Mouse (Mus musculus): ENCODE results near the gene Bcl2l12.

The Bcl2l12 gene

GRCm38 (mm10) chr7:45017242-45018061 is 18.9 kb upstream of the Bcl2l12 start, which contains the start of gene Rras:
Gene Rras (plus strand): TSS chr7:45017961.
- ATAC-seq (ENCODE audit: low TSS enrichment): peak; percentile 76

GRCm38 (mm10) chr7:45016761-45017160 is 18.2 kb upstream of the Bcl2l12 start:
- no peak for ATAC-seq (ENCODE audit: low TSS enrichment)

GRCm38 (mm10) chr7:45015957-45016612 is 17.6 kb upstream of the Bcl2l12 start, which contains the start of gene Scaf1:
Gene Scaf1 (minus strand): TSS chr7:45016363.
- ATAC-seq (ENCODE audit: low TSS enrichment): peak; percentile 64

GRCm38 (mm10) chr7:45015344-45015956 is 16.9 kb upstream of the Bcl2l12 start:
- no peak for ATAC-seq (ENCODE audit: low TSS enrichment)

GRCm38 (mm10) chr7:45014096-45014451 is 15.6 kb upstream of the Bcl2l12 start:
- ATAC-seq (ENCODE audit: low TSS enrichment): no peak

GRCm38 (mm10) chr7:45013366-45014095 is 15.0 kb upstream of the Bcl2l12 start:
- ATAC-seq (ENCODE audit: low TSS enrichment): no peak

DNA sequence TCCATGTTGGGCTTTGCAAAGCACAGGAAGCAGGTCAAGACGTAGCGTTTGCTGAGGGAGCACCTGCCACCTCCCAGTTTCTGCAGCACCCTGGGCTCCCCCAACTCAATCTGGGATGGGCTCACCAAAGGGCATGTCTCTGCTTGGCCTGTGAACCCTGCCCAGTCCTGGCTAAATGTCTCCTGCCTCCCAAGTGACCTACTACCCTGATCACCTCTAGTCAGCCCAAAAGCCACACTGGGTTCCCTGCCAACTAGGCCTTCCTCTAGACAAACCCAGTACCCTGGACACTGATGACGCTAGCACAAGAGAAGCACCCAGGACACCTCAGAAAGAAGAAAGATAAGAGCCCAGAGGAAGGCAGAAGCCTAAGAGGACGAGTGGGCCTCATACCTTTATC is 14.3 kb upstream of the Bcl2l12 start:
- no peak for ATAC-seq (ENCODE audit: low TSS enrichment)

GRCm38 (mm10) chr7:45012011-45012410 is 13.5 kb upstream of the Bcl2l12 start:
- no peak for ATAC-seq (ENCODE audit: low TSS enrichment)

- no peak for ATAC-seq (ENCODE audit: low TSS enrichment)
Measured at GRCm38 (mm10) chr7:45008411-45008810, 9.9 kb upstream of the Bcl2l12 start.

- no peak for ATAC-seq (ENCODE audit: low TSS enrichment)
Measured at GRCm38 (mm10) chr7:45007846-45008245, 9.3 kb upstream of the Bcl2l12 start.

DNA sequence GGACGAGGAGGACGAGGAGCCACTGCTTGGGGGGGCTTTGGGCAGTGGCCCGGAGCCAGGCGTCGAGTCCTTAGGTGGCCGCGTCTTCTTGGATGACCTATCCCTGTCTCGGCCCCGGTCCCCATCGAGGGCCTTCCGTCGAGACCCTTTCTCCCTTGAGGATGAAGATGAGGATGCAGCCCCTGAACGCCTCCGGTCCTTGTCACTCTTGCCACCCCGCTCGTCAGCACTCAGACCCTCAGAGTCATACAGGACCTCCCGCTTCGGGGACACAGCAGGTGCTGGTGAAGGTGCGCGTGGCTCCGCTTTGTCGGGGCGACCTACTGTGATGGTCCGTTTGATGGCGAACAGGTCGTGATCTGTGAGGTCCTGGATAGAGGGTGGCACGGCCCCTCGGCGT is 8.6 kb upstream of the Bcl2l12 start:
- no peak for ATAC-seq (ENCODE audit: low TSS enrichment)

GRCm38 (mm10) chr7:45006503-45006902 is 8.0 kb upstream of the Bcl2l12 start:
- ATAC-seq (ENCODE audit: low TSS enrichment): no peak

GRCm38 (mm10) chr7:45005321-45005992 is 6.9 kb upstream of the Bcl2l12 start:
- no peak for ATAC-seq (ENCODE audit: low TSS enrichment)

- no peak for ATAC-seq (ENCODE audit: low TSS enrichment)
Measured at GRCm38 (mm10) chr7:45004546-45004945, 6.0 kb upstream of the Bcl2l12 start.

GRCm38 (mm10) chr7:45002440-45002839 is 3.9 kb upstream of the Bcl2l12 start:
- no peak for ATAC-seq (ENCODE audit: low TSS enrichment)

DNA sequence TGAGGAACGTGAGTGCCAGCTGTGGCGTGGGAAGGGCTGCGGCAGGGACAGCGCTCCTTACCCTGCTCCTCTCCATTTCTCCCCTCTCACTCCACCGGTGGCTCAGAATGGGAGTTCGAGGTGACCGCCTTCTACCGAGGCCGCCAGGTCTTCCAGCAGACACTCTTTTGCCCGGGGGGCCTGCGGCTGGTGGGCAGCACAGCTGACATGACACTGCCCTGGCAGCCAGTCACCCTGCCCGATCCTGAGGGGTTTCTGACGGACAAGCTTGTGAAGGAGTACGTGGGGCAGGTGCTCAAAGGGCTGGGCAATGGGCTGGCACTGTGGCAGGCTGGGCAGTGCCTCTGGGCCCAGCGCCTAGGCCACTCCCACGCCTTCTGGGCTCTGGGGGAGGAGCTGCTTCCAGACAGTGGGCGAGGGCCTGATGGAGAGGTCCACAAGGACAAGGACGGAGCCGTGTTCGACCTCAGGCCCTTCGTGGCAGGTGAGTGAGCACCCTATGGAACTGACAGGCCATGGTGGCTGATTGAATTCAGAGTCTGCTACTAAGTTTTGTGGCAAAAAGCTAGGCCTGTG is 2.1 kb upstream of the Bcl2l12 start:
- ATAC-seq (ENCODE audit: low TSS enrichment): no peak

DNA sequence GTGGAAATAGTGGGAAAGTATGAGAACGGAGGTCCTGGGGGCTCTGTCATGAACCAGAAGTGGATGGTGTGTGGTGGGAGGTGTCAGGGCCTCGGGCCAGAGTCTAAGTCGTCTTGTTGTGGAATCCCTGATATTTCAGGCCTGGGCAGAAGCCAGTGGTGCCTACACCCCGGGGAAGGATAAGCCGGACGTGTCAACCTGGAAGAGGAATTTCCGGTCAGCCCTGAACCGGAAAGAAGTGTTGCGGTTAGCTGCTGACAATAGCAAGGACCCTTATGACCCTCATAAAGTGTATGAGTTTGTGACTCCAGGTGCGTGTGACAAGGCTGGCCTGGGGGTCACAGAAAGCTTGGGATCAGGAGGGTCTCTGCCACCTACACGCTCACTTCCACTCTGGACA is 1.2 kb upstream of the Bcl2l12 start:
- no peak for ATAC-seq (ENCODE audit: low TSS enrichment)

DNA sequence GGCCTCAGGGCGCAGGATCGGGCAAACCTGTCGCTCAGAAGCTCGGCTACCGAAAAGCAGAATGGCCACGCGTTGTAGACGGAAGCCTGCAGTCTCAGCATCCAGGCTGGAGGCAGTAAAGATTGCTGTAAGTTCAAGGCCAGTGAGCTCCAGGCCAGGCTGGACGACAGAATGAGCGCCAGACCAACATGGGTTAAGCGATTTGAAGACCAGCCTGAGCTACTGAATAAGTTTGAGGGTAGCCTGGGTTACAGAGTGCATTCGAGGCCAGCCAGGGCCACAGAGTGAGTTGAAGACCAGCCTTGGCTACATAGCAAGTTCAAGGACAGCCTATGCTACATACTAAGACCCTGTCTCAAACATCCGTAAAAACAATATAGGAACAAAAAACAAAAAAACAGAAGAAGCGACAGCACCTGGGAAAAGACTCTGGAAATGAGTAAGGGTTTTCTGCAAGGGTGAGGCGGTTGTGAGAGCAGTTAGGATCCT is 528 bp downstream of the Bcl2l12 start:
- ATAC-seq (ENCODE audit: low TSS enrichment): no peak

- ATAC-seq (ENCODE audit: low TSS enrichment): peak; percentile 87
Measured at GRCm38 (mm10) chr7:44997231-44997939, 1.1 kb downstream of the Bcl2l12 start, which contains the start of gene Irf3. Gene Irf3 (plus strand): TSS chr7:44997648.

DNA sequence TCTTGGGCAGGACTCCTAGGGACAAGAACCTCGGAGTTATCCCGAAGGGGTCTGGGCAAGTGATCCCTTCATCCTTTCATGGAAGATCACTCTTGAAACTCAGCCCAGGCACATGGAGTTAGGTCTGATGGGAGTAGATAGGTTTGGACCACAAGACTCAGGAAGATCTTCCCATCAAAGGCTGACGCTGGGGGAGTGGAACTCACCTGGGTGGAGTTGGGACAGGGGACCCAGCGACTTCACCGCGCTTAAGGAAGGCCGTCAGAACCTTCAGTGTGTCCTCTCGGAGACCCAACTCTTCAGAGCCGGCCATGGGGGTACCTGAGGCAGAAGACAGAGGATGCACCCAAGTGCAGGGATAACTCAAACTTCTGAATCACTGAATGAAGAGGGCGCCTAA is 1.8 kb downstream of the Bcl2l12 start:
- ATAC-seq (ENCODE audit: low TSS enrichment): no peak
